Mouse (Mus musculus) lung, postnatal 0 days (tissue): ENCODE measurements around the gene Ccdc60. TPM values are rescaled to one million over a fixed set of nuclear protein-coding genes. Genes with fewer than 3 reads are reported as not detected.

Experiments used
- ATAC-seq: fragments of 200-750 bp; cut with Nextera tagmentation; 2 replicates; pipeline ENCODE4 v1.8.0; 2017; ENCODE audit warnings: moderate library complexity
- DNase-seq: peaks from one replicate; pipeline ENCODE4 v3.0.0-alpha.2; 2016; ENCODE audit warnings: low spot score
- H3K27ac ChIP-seq: fragments of 300-500 bp; sonication (generic); 2 replicates; pipeline ENCODE4 v1.5.1; 2014; ENCODE audit warnings: antibody characterized with exemption, mild to moderate bottlenecking, low read length, mixed read lengths
- H3K27me3 ChIP-seq: fragments of 300-500 bp; sonication (generic); replicated peaks from 2 replicates; pipeline ENCODE4 v1.6.1; 2014; ENCODE audit warnings: low read length, mixed read lengths; ENCODE audit not compliant: insufficient read depth
- H3K36me3 ChIP-seq: fragments of 300-500 bp; sonication (generic); 2 replicates; pipeline ENCODE4 v1.6.1; 2014; ENCODE audit warnings: low read length, mixed read lengths; ENCODE audit not compliant: insufficient read depth
- H3K4me1 ChIP-seq: fragments of 300-500 bp; sonication (generic); 2 replicates; pipeline ENCODE4 v1.6.1; 2014; ENCODE audit warnings: antibody characterized with exemption, low read depth, low read length, mixed read lengths; ENCODE audit not compliant: insufficient read depth
- H3K4me2 ChIP-seq: fragments of 300-500 bp; sonication (generic); replicated peaks from 2 replicates; pipeline ENCODE4 v1.6.1; 2014; ENCODE audit warnings: low read depth, mild to moderate bottlenecking, low read length, moderate library complexity, mixed read lengths
- H3K4me3 ChIP-seq: fragments of 300-500 bp; sonication (generic); 2 replicates; pipeline ENCODE4 v1.5.1; 2014; ENCODE audit warnings: low read depth, low read length
- H3K9ac ChIP-seq: fragments of 300-500 bp; sonication (generic); replicated peaks from 2 replicates; pipeline ENCODE4 v1.6.1; 2014; ENCODE audit warnings: low read depth, mild to moderate bottlenecking
- H3K9me3 ChIP-seq: fragments of 300-500 bp; sonication (generic); 2 replicates; pipeline ENCODE4 v1.6.1; 2016; ENCODE audit warnings: low read length, mixed read lengths
- CTCF ChIP-seq: IDR thresholded peaks from 2 replicates; pipeline ENCODE4 v1.5.1; 2016; ENCODE audit warnings: antibody characterized with exemption, mild to moderate bottlenecking
- EP300 ChIP-seq: IDR thresholded peaks from 2 replicates; pipeline ENCODE4 v1.6.1; 2016; ENCODE audit warnings: antibody characterized with exemption, mild to moderate bottlenecking, control low read depth
- WGBS: fragments of 180-500 bp; shearing (Covaris S2); extraction: QIAGEN DNeasy Blood & Tissue Kit; methylation state at CpG from one replicate; pipeline ENCODE4 v1.1.7; 2014; 5-methylcytosine and 5-hydroxymethylcytosine counted together
- polyA plus RNA-seq: library from polyadenylated mRNA; unstranded; fragments of >200 nt; fragmentation: Nextera tagmentation; extraction: Ambion mirVana; gene quantifications from 2 replicates; pipeline ENCODE4 v1.2.1, GENCODE M21; 2015

Ccdc60 gene
- polyA plus RNA-seq, 1 experiment from 2014 or later, result 1.3 TPM

- TF ChIP-seq EP300 (no peak), CTCF (no peak)
- Histone ChIP-seq H3K9me3 (no peaks in the 10 kb centered on the region), H3K4me3 (no peak overlapping the region), H3K27ac (no peak overlapping the region), H3K36me3 (no peaks in the 10 kb centered on the region), H3K4me1 (no peaks in the 10 kb centered on the region), H3K9ac (no peak overlapping the region), H3K4me2 (no peak overlapping the region), H3K27me3 (no peaks in the 10 kb centered on the region)
- ATAC-seq (no peak), DNase-seq (no peak)
- WGBS, result 79% methylated on average over 7 of the region's 7 CpGs
These were observed 69.5 kb downstream of the Ccdc60 start for GRCm38 (mm10) chr5:116219288-116219687.

GRCm38 (mm10) chr5:116212706-116213105, 76.1 kb downstream of the Ccdc60 start:
- TF ChIP-seq CTCF (peak; percentile 60), EP300 (no peak)
- Histone ChIP-seq H3K9ac (no peak overlapping the region), H3K4me3 (no peak overlapping the region), H3K27me3 (no peaks in the 10 kb centered on the region), H3K9me3 (no peaks in the 10 kb centered on the region), H3K27ac (no peak overlapping the region), H3K36me3 (no peaks in the 10 kb centered on the region), H3K4me1 (no peaks in the 10 kb centered on the region), H3K4me2 (no peak overlapping the region)
- DNase-seq, result no peak
- 57% methylated on average over 5 of the region's 5 CpGs for WGBS
- no peak for ATAC-seq

DNA sequence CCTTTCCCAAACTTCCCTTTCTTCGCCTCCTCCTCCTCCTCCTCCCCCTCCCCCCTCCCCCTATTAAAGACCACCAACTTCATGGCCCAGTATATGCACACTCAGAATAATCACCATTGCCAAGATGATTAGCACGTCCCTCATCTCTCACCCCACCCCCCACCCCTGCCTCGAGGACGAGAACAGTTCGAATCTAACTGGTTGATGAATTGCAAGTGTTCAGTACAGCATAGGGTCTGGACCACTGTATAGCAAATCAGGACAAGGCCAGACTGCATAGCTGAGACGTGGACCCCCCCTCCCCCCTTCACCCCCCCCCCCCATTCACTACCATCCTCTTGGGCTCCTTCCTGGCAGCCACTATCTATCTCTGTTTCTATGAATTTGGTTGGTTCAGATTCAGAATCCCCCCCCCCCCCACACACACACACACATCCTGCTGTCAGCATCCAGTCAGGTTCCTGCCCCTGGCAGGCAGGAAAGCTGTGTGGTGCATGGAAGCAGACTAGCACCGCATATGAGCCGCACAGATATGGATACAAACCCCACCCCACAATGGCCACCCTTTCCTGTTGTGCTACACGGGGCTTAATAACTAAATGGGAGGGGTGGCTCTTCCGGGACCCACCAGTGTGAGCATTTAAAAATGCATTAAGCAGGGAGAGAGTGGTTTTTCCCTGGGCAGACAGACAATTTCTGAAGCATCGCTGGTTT, 79.2 kb downstream of the Ccdc60 start:
- WGBS, result 44% methylated on average over 10 of the region's 11 CpGs
- no peak overlapping the region for H3K4me3 ChIP-seq
- H3K27ac ChIP-seq, result no peak overlapping the region
- H3K9ac ChIP-seq, result no peak overlapping the region
- DNase-seq (no peak), ATAC-seq (peak; percentile 67)
- TF ChIP-seq CTCF, result no peak
- H3K4me1 ChIP-seq, result no peaks in the 10 kb centered on the region
- no peak overlapping the region for H3K4me2 ChIP-seq
- no peaks in the 10 kb centered on the region for H3K27me3 ChIP-seq
- no peaks in the 10 kb centered on the region for H3K36me3 ChIP-seq
- H3K9me3 ChIP-seq, result no peaks in the 10 kb centered on the region

GRCm38 (mm10) chr5:116208741-116209368, 79.9 kb downstream of the Ccdc60 start:
- H3K4me1 ChIP-seq, result no peaks in the 10 kb centered on the region
- no peaks in the 10 kb centered on the region for H3K9me3 ChIP-seq
- DNase-seq (no peak), ATAC-seq (no peak)
- TF ChIP-seq EP300 (no peak), CTCF (no peak)
- no peak overlapping the region for H3K4me2 ChIP-seq
- H3K4me3 ChIP-seq, result no peak overlapping the region
- H3K36me3 ChIP-seq, result no peaks in the 10 kb centered on the region
- 45% methylated on average over 16 of the region's 16 CpGs for WGBS
- no peak overlapping the region for H3K27ac ChIP-seq
- H3K27me3 ChIP-seq, result no peaks in the 10 kb centered on the region
- H3K9ac ChIP-seq, result no peak overlapping the region

- 75% methylated on average over 5 of the region's 5 CpGs for WGBS
- Histone ChIP-seq H3K9me3 (no peaks in the 10 kb centered on the region), H3K4me1 (no peaks in the 10 kb centered on the region), H3K36me3 (no peaks in the 10 kb centered on the region), H3K4me2 (no peak overlapping the region), H3K9ac (no peak overlapping the region), H3K27me3 (no peaks in the 10 kb centered on the region), H3K27ac (no peak overlapping the region), H3K4me3 (no peak overlapping the region)
- no peak for ATAC-seq
- no peak for DNase-seq
- TF ChIP-seq CTCF (no peak), EP300 (no peak)
These were observed 86.1 kb downstream of the Ccdc60 start for GRCm38 (mm10) chr5:116202692-116203091.

DNA sequence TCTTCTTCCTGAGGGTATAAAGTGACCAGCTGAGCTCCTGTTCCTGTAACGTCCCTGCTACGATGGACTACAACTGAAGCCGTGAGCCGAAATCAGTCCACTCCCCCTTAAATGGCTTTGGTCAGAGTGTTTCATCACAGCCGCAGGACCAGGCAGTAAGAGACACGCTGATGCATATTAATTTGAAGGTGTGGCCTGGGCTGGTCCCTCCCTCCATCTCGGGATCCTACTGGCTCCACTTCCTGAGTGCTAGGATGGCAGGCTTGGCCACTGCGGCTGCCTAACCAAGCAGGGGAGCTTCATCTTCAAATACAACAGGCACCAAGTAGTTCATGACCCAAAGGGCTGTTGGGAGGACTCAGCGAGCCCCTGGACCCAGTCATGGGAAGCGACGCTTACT, 94.3 kb downstream of the Ccdc60 start:
- Histone ChIP-seq H3K4me3 (no peak overlapping the region), H3K27ac (no peak overlapping the region), H3K4me1 (no peaks in the 10 kb centered on the region), H3K9me3 (no peaks in the 10 kb centered on the region), H3K27me3 (no peaks in the 10 kb centered on the region), H3K4me2 (no peak overlapping the region), H3K9ac (no peak overlapping the region), H3K36me3 (no peaks in the 10 kb centered on the region)
- TF ChIP-seq CTCF (no peak), EP300 (no peak)
- WGBS, result 31% methylated on average over 11 of the region's 11 CpGs
- ATAC-seq (no peak), DNase-seq (no peak)
